Mouse (Mus musculus): ENCODE measurements around the gene Gm11077. TPM values are rescaled to one million over a fixed set of nuclear protein-coding genes. Genes with fewer than 3 reads are reported as not detected.

Gm11077 gene
- not detected for total RNA-seq (2021)
- long read RNA-seq, experiment 1: 0 reads
- long read RNA-seq, experiment 2: 0 reads

GRCm38 (mm10) chr6:140729272-140729671 lies at the start of gene Gm11077:
Gene Gm11077, plus strand, starts transcription at chr6:140729284.
- intact Hi-C loops (cut with DNase I): no loop called here
- DNase-seq: no peak

GRCm38 (mm10) chr6:140680713-140681112 lies 48.4 kb upstream of the Gm11077 start:
- intact Hi-C loops (cut with DNase I): no loop called here

GRCm38 (mm10) chr6:140682829-140683228 lies 46.3 kb upstream of the Gm11077 start:
- no peak for DNase-seq
- intact Hi-C loops (cut with DNase I): no loop called here

More at GRCm38 (mm10) chr6:140680713-140681112, 48.4 kb upstream of the Gm11077 start:
- no peak for DNase-seq

GRCm38 (mm10) chr6:140684403-140684802 lies 44.7 kb upstream of the Gm11077 start:
- intact Hi-C loops (cut with DNase I): no loop called here
- no peak for DNase-seq

- DNase-seq: no peak
- intact Hi-C loops (cut with DNase I): no loop called here
Observed at GRCm38 (mm10) chr6:140689617-140690404, 39.3 kb upstream of the Gm11077 start.

- DNase-seq: no peak
- intact Hi-C loops (cut with DNase I): no loop called here
Observed at GRCm38 (mm10) chr6:140692160-140692559, 36.9 kb upstream of the Gm11077 start.

- no peak for DNase-seq
- intact Hi-C loops (cut with DNase I): no loop called here
Observed at GRCm38 (mm10) chr6:140696192-140696879, 32.7 kb upstream of the Gm11077 start.

GRCm38 (mm10) chr6:140697994-140698393 lies 31.1 kb upstream of the Gm11077 start:
- intact Hi-C loops (cut with DNase I): no loop called here
- peak in 1 of 2 experiments; percentile 37 for DNase-seq

GRCm38 (mm10) chr6:140698596-140698995 lies 30.5 kb upstream of the Gm11077 start:
- intact Hi-C loops (cut with DNase I): no loop called here
- no peak for DNase-seq

- intact Hi-C loops (cut with DNase I): loop anchor here (10.0 kb wide), 1 partner anchor 226 kb away; no protein-coding TSS in a partner anchor
- DNase-seq: no peak
Observed at GRCm38 (mm10) chr6:140701259-140701658, 27.8 kb upstream of the Gm11077 start.

- intact Hi-C loops (cut with DNase I): loop anchor here (10.0 kb wide), 1 partner anchor 230 kb away; no protein-coding TSS in a partner anchor
- DNase-seq: no peak
Observed at GRCm38 (mm10) chr6:140705132-140705531, 24.0 kb upstream of the Gm11077 start.

- intact Hi-C loops (cut with DNase I): loop anchor here (10.0 kb wide), 1 partner anchor 231 kb away; no protein-coding TSS in a partner anchor
- no peak for DNase-seq
Observed at GRCm38 (mm10) chr6:140706056-140706455, 23.0 kb upstream of the Gm11077 start.

GRCm38 (mm10) chr6:140708059-140708458 lies 21.0 kb upstream of the Gm11077 start:
- DNase-seq: no peak
- intact Hi-C loops (cut with DNase I): loop anchor here (10.0 kb wide), 1 partner anchor 233 kb away; no protein-coding TSS in a partner anchor

- DNase-seq: no peak
- intact Hi-C loops (cut with DNase I): loop anchor here (10.0 kb wide), 2 partner anchors 145 to 235 kb away; no protein-coding TSS in a partner anchor
Observed at GRCm38 (mm10) chr6:140709415-140710107, 19.5 kb upstream of the Gm11077 start.

GRCm38 (mm10) chr6:140712754-140713153 lies 16.3 kb upstream of the Gm11077 start:
- DNase-seq: peak; percentile 41 to 51
- intact Hi-C loops (cut with DNase I): loop anchor here (10.0 kb wide), 1 partner anchor 142 kb away; no protein-coding TSS in a partner anchor

GRCm38 (mm10) chr6:140714905-140715365 lies 14.1 kb upstream of the Gm11077 start:
- intact Hi-C loops (cut with DNase I): loop anchor here (5.0 to 10.0 kb wide), 2 partner anchors 140 to 727 kb away; no protein-coding TSS in a partner anchor
- DNase-seq: peak; percentile 47 to 65

- DNase-seq: no peak
- intact Hi-C loops (cut with DNase I): no loop called here
Observed at GRCm38 (mm10) chr6:140722058-140722457, 7.0 kb upstream of the Gm11077 start.

GRCm38 (mm10) chr6:140730669-140731401 lies 1.8 kb downstream of the Gm11077 start:
- intact Hi-C loops (cut with DNase I): no loop called here
- no peak for DNase-seq

GRCm38 (mm10) chr6:140731402-140731730 lies 2.3 kb downstream of the Gm11077 start:
- intact Hi-C loops (cut with DNase I): no loop called here
- DNase-seq: no peak
